25 mouse cellular contexts compared by ENCODE assay signal in genomic region chr16:96282566-96282965, GRCm38 (mm10). TPM values are rescaled to one million over a fixed set of nuclear protein-coding genes. Genes with fewer than 3 reads are reported as not detected.
DNase-seq lines count a peak whose midpoint lies in the region; ATAC-seq and TF ChIP-seq lines count a peak whose summit lies in the region.
"Had no signal": no experiment of that assay in that cellular context is flagged by ENCODE, and none has a peak within 500 bp of the region (broad histone marks: within the 10 kb centered on the region; RNA-seq: fewer than 3 reads in every experiment).

No protein-coding gene starts in this region.

- H3K4me3 ChIP-seq in heart, embryonic 10.5 days = no peak overlapping the region
- H3K4me3 ChIP-seq in heart, adult 2 months = no peak overlapping the region
- no peak overlapping the region for H3K4me3 ChIP-seq in hindbrain, embryonic 16.5 days (ENCODE audit: low read length)
- H3K4me3 ChIP-seq in hindbrain, embryonic 10.5 days = no peak overlapping the region
- peak overlapping the region; percentile 83 for H3K4me3 ChIP-seq in layer of hippocampus, adult 2 months
- H3K4me3 ChIP-seq in myocyte = no peak overlapping the region
- H3K4me3 ChIP-seq: embryonic facial prominence, embryonic 10.5 days; embryonic facial prominence, embryonic 12.5 days; forebrain, embryonic 13.5 days had no signal

- H3K27ac ChIP-seq in heart, embryonic 10.5 days = no peak overlapping the region
- H3K27ac ChIP-seq in heart, adult 2 months = no peak overlapping the region
- no peak overlapping the region for H3K27ac ChIP-seq in hindbrain, embryonic 16.5 days (ENCODE audit: low read depth, low read length)
- no peak overlapping the region; the same call in 1 of the 2 replicates for H3K27ac ChIP-seq in hindbrain, embryonic 10.5 days
- H3K27ac ChIP-seq in layer of hippocampus, adult 2 months = peak overlapping the region; percentile 97
- H3K27ac ChIP-seq: embryonic facial prominence, embryonic 10.5 days; embryonic facial prominence, embryonic 12.5 days; forebrain, embryonic 13.5 days had no signal

- 87% methylated on average over 9 of the region's 9 CpGs for WGBS in heart, embryonic 10.5 days
- 94% methylated on average over 9 of the region's 9 CpGs for WGBS in heart, adult 2 months
- 95% methylated on average over 9 of the region's 9 CpGs for WGBS in hindbrain, embryonic 16.5 days
- 93% methylated on average over 9 of the region's 9 CpGs for WGBS in hindbrain, embryonic 10.5 days

- no peaks in the 10 kb centered on the region for H3K79me2 ChIP-seq in heart, adult 2 months (replicated peaks; ENCODE audit: control insufficient read depth, insufficient read depth, low read length)
- H3K79me2 ChIP-seq in myocyte (ENCODE audit: control insufficient read depth, insufficient read depth) = no peaks in the 10 kb centered on the region

- no peak overlapping the region for H3ac ChIP-seq in myocyte (ENCODE audit: control insufficient read depth, insufficient read length)

- no peak overlapping the region for H3K9ac ChIP-seq in heart, adult 2 months (ENCODE audit: low read depth, low read length)
- no peak overlapping the region for H3K9ac ChIP-seq in hindbrain, embryonic 16.5 days (ENCODE audit: low read depth, low read length)
- H3K9ac ChIP-seq: embryonic facial prominence, embryonic 12.5 days; forebrain, embryonic 13.5 days had no signal

- H3K27me3 ChIP-seq in heart, embryonic 10.5 days (ENCODE audit: insufficient read depth, poor library complexity, severe bottlenecking) = peaks cover 54% of the 10 kb centered on the region
- H3K27me3 ChIP-seq in heart, adult 2 months (ENCODE audit: control insufficient read depth, insufficient read depth, low read length) = no peaks in the 10 kb centered on the region
- no peaks in the 10 kb centered on the region for H3K27me3 ChIP-seq in hindbrain, embryonic 16.5 days (replicated peaks; ENCODE audit: control insufficient read depth, insufficient read depth, low read length)
- peaks cover 45% of the 10 kb centered on the region for H3K27me3 ChIP-seq in hindbrain, embryonic 10.5 days (ENCODE audit: insufficient read depth, poor library complexity, severe bottlenecking)
- peaks cover 33% of the 10 kb centered on the region for H3K27me3 ChIP-seq in myocyte (ENCODE audit: control insufficient read depth, insufficient read depth, insufficient read length)
- H3K27me3 ChIP-seq: CH12.LX had no signal

- H3K4me2 ChIP-seq in hindbrain, embryonic 16.5 days (ENCODE audit: low read length) = peak overlapping the region; percentile 20; the same call in 1 of the 2 replicates
- peak overlapping the region; percentile 30 for H3K4me2 ChIP-seq in myocyte (ENCODE audit: low read depth)
- H3K4me2 ChIP-seq: embryonic facial prominence, embryonic 12.5 days; forebrain, embryonic 13.5 days had no signal

- peaks cover 12% of the 10 kb centered on the region; the same call in 1 of the 2 replicates for H3K4me1 ChIP-seq in heart, embryonic 10.5 days
- no peaks in the 10 kb centered on the region for H3K4me1 ChIP-seq in heart, adult 2 months (ENCODE audit: control insufficient read depth, insufficient read depth, low read length)
- peaks cover 11% of the 10 kb centered on the region for H3K4me1 ChIP-seq in hindbrain, embryonic 16.5 days (ENCODE audit: control insufficient read depth, insufficient read depth, low read depth, low read length)
- peaks cover 54% of the 10 kb centered on the region for H3K4me1 ChIP-seq in hindbrain, embryonic 10.5 days (replicated peaks)

- intact Hi-C loops in heart, adult 2 months (cut with DNase I) = no loop called here

- TF ChIP-seq EP300 in heart, adult 2 months (IDR thresholded peaks at IDR 0.05; ENCODE audit: insufficient read depth, low read depth, low read length) = no peak

- no peak for TF ChIP-seq CTCF in heart, adult 2 months (IDR thresholded peaks at IDR 0.05)
- TF ChIP-seq CTCF in layer of hippocampus, adult 2 months (conservative IDR thresholded peaks at IDR 0.05) = no peak

- peak; percentile 46 for DNase-seq in heart, embryonic 10.5 days (ENCODE audit: low spot score)
- no peak for DNase-seq in heart, adult 2 months
- DNase-seq in hindbrain, embryonic 10.5 days (ENCODE audit: low spot score) = no peak
- no peak for DNase-seq in layer of hippocampus, adult 2 months (ENCODE audit: low spot score in 2 of 2)
- DNase-seq in layer of hippocampus, adult 11-12 months (ENCODE audit: low spot score) = no peak
- no peak for DNase-seq in ovary, postnatal 14 days (ENCODE audit: low spot score)
- DNase-seq: adrenal gland, adult 8-10 months; adrenal gland, postnatal 14 days; adrenal gland, postnatal 36 days; B cell, adult 2 months; cerebellum, adult 11-12 months; cerebellum, adult 2 months; cerebellum, adult 9-10 months; cerebellum, postnatal 10 days; cerebellum, postnatal 25 days had no signal

- ATAC-seq in hindbrain, embryonic 16.5 days = no peak
- ATAC-seq: activated CD4-positive, CD25-positive, alpha-beta regulatory T cell, adult 4 months; CD4-positive, CD25-positive, alpha-beta regulatory T cell, adult 4 months; forebrain, embryonic 13.5 days; Patski had no signal

- no peaks in the 10 kb centered on the region for H3K36me3 ChIP-seq in heart, embryonic 10.5 days
- H3K36me3 ChIP-seq in heart, adult 2 months (ENCODE audit: control insufficient read depth, insufficient read depth, low read length) = no peaks in the 10 kb centered on the region
- H3K36me3 ChIP-seq in hindbrain, embryonic 16.5 days (ENCODE audit: control insufficient read depth, insufficient read depth, low read length) = no peaks in the 10 kb centered on the region
- no peaks in the 10 kb centered on the region for H3K36me3 ChIP-seq in hindbrain, embryonic 10.5 days
- H3K36me3 ChIP-seq in myocyte (ENCODE audit: control insufficient read depth, insufficient read depth) = no peaks in the 10 kb centered on the region
- H3K36me3 ChIP-seq: embryonic facial prominence, embryonic 10.5 days; embryonic facial prominence, embryonic 12.5 days; G1E had no signal

- no peaks in the 10 kb centered on the region for H3K9me3 ChIP-seq in heart, embryonic 10.5 days
- no peaks in the 10 kb centered on the region for H3K9me3 ChIP-seq in hindbrain, embryonic 16.5 days (ENCODE audit: control insufficient read depth, low read length)
- H3K9me3 ChIP-seq in hindbrain, embryonic 10.5 days = no peaks in the 10 kb centered on the region
- H3K9me3 ChIP-seq: embryonic facial prominence, embryonic 10.5 days; embryonic facial prominence, embryonic 12.5 days; forebrain, embryonic 13.5 days; G1E had no signal

- TF ChIP-seq POLR2A in heart, adult 2 months (IDR thresholded peaks at IDR 0.05; ENCODE audit: insufficient read depth, low read depth, low read length) = no peak
- TF ChIP-seq POLR2A in myocyte (IDR thresholded peaks at IDR 0.05; ENCODE audit: insufficient read length, low read depth) = no peak

TF ChIP-seq in myocyte, 11 proteins besides CTCF, POLR2A, EP300 and RAD21:
- TF ChIP-seq E2F4 (IDR thresholded peaks at IDR 0.05; ENCODE audit: insufficient read depth) (no peak), MAX (IDR thresholded peaks at IDR 0.05; ENCODE audit: low read depth) (no peak), POLR2AphosphoS2 (IDR thresholded peaks at IDR 0.05; ENCODE audit: insufficient read length, low read depth) (no peak), MYOD1 (IDR thresholded peaks at IDR 0.05; ENCODE audit: control insufficient read depth in 1 of 3, insufficient read length in 2 of 3, low read depth in 2 of 3) (no peak), MYOG (IDR thresholded peaks at IDR 0.05; ENCODE audit: control insufficient read depth in 1 of 3, insufficient read depth in 1 of 3, insufficient read length in 2 of 3, low read depth in 2 of 3) (no peak), REST (IDR thresholded peaks at IDR 0.05; ENCODE audit: insufficient read depth, insufficient read length) (no peak)

RNA-seq across cellular contexts. Expression of gene B3galt5, which starts 47.0 kb away (rescaled TPM):
- polyA plus RNA-seq in heart, embryonic 10.5 days (2016; fragmentation: Nextera tagmentation; extraction: Ambion mirVana) = 0.04 TPM in 1 of 2 replicates, not detected in the other
- not detected for total RNA-seq in heart, adult 2 months (2021)
- polyA plus RNA-seq in heart, adult 2 months (2012; rRNA removed) = 0.03 TPM in 1 of 2 replicates, not detected in the other
- polyA plus RNA-seq in hindbrain, embryonic 16.5 days (2015; fragmentation: Nextera tagmentation; extraction: Ambion mirVana) = 6.0 and 6.4 TPM in 2 replicates
- 0.60 and 0.63 TPM in 2 replicates for polyA plus RNA-seq in hindbrain, embryonic 10.5 days (2016; fragmentation: Nextera tagmentation; extraction: Ambion mirVana)
- total RNA-seq in layer of hippocampus, adult 2 months (2021) = 10 to 100 TPM; 54.5 to 57.4 TPM
- polyA plus RNA-seq in myocyte (2012; fragmentation: generic; extraction: Trizol) = 5.0 TPM
- total RNA-seq: adrenal gland, postnatal 14 days had no signal
- polyA plus RNA-seq: G1E, Patski had no signal
